Mouse (Mus musculus): ENCODE data around the gene Trappc6b. TPM values are rescaled to one million over a fixed set of nuclear protein-coding genes. Genes with fewer than 3 reads are reported as not detected.

Gene Trappc6b
- total and polyA plus RNA-seq, 3 experiments = 45.9 to 75.3 TPM; not detected in 1

DNA sequence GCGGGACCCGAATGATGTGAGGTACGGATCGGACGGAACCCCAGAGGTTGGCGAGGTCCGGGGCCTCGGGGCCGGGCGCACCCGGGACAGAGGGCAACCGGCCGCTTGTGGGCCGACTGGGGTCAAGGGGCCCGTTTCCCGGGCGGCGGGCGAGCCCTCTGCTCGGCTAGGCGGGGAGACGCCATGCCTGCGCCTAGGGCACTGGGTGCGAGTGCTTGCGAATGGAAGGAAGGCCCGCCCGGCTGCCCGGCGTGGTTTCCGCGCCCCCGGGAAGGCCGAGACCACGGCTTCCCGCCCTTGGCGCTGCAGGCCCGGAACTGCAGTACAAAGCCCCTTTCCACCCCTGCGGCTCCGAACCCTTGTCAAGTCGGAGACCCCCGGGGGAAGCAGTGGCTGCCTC lies 5.8 kb upstream of the Trappc6b start:
- DNase-seq (ENCODE audit: low read depth, low spot score) = peak; percentile 54
- TF ChIP-seq SIN3A (IDR thresholded peaks at IDR 0.05; ENCODE audit: low read length) (no peak), MYB (IDR thresholded peaks at IDR 0.05; ENCODE audit: low read depth, low read length) (no peak), SMC3 (IDR thresholded peaks at IDR 0.05; ENCODE audit: low read depth, low read length) (no peak), GATA1 (IDR thresholded peaks at IDR 0.05; ENCODE audit: low read depth, low read length) (no peak), ETS1 (IDR thresholded peaks at IDR 0.05; ENCODE audit: low read depth, low read length) (no peak), MAX (IDR thresholded peaks at IDR 0.05; ENCODE audit: low read length) (no peak), GABPA (IDR thresholded peaks at IDR 0.05; ENCODE audit: low read depth, low read length) (no peak), TAL1 (IDR thresholded peaks at IDR 0.05; ENCODE audit: low read length) (no peak), MAFK (IDR thresholded peaks at IDR 0.05; ENCODE audit: borderline replicate concordance, low read depth, low read length) (no peak), POLR2AphosphoS2 (IDR thresholded peaks at IDR 0.05; ENCODE audit: low read length) (no peak), ELF1 (IDR thresholded peaks at IDR 0.05; ENCODE audit: low read depth, low read length) (no peak), RAD21 (IDR thresholded peaks at IDR 0.05; ENCODE audit: low read depth, low read length) (no peak), BHLHE40 (IDR thresholded peaks at IDR 0.05; ENCODE audit: borderline replicate concordance, low read depth, low read length) (no peak), ZC3H11A (IDR thresholded peaks at IDR 0.05; ENCODE audit: low read depth, low read length) (no peak), CHD1 (IDR thresholded peaks at IDR 0.05; ENCODE audit: low read depth, low read length) (no peak), KAT2A (conservative IDR thresholded peaks at IDR 0.05; ENCODE audit: low read depth, low read length) (no peak), JUND (IDR thresholded peaks at IDR 0.05; ENCODE audit: low read depth, low read length) (no peak), NELFE (IDR thresholded peaks at IDR 0.05; ENCODE audit: low read depth, low read length) (no peak), TBP (IDR thresholded peaks at IDR 0.05; ENCODE audit: low read depth, low read length) (no peak)
- peaks cover 3 to 11% of the 10 kb centered on the region in 2 experiments; a peak in 2 of 4 replicates for H3K4me1 ChIP-seq (ENCODE audit: control insufficient read depth in 1 of 2, insufficient read depth in 2 of 2, low read length in 2 of 2)

DNA sequence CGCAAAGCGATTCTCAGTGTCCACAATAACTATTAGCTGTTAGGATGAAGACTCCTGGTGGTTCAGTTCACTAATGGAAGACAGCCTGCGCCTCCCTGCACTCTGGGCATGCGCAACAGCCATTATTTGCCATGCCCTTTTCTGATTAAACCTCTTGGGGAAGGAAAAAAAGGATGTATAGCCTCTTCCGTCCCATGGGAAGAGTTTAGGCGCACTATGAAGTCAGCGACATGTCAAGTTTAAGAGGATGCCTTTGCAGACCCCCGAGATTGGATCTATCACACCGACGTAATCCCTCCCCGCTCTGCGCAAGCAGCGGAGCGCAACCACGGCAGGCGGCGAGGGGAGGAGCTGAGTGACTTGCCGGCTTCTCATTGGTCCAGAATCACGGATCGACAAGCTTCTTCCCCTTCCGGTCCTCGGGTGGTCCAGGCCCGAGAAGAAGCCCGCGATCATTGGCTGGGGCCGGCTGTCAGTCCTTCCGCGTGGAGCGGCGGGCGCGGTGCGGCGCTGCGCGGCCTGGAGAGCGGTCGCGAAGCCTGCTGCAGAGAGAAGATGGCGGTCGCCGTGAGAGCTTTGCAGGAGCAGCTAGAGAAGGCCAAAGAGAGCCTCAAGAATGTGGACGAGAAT lies 5.3 kb upstream of the Trappc6b start, which contains the start of gene Pnn:
Gene Pnn (plus strand): TSS at position 437 of the 630 bp plus-strand sequence.
- peak; percentile 99 for DNase-seq (ENCODE audit: low read depth, low spot score)
- Histone ChIP-seq H3K4me1 (ENCODE audit: control insufficient read depth in 1 of 2, insufficient read depth in 2 of 2, low read length in 2 of 2) (peaks cover 3 to 11% of the 10 kb centered on the region in 2 experiments; a peak in 2 of 4 replicates), H3K27me3 (ENCODE audit: control insufficient read depth in 1 of 2, insufficient read depth in 2 of 2, low read length in 2 of 2) (no peaks in the 10 kb centered on the region), H3K9me3 (replicated peaks; ENCODE audit: insufficient read depth, low read length) (no peaks in the 10 kb centered on the region), H3K27ac (ENCODE audit: control insufficient read depth, low read depth, low read length) (peak within 1 kb of the TSS; percentile 100), H3K79me2 (ENCODE audit: control insufficient read depth, insufficient read depth, low read length, poor library complexity) (peaks cover 22% of the 10 kb centered on the region), H3K36me3 (ENCODE audit: control insufficient read depth in 1 of 2, insufficient read depth in 2 of 2, low read length in 2 of 2) (peaks cover 26 to 30% of the 10 kb centered on the region in 2 experiments), H3K4me3 (ENCODE audit: control insufficient read depth in 1 of 2, insufficient read depth in 1 of 2, low read depth in 2 of 2, low read length in 2 of 2) (peak within 1 kb of the TSS; percentile 94 to 95), H3K9ac (ENCODE audit: control insufficient read depth, low read depth, low read length, poor library complexity, severe bottlenecking) (peak within 1 kb of the TSS; percentile 97)
- no peak for TF ChIP-seq USF1 (IDR thresholded peaks at IDR 0.05; ENCODE audit: low read depth, low read length)
- no peak for TF ChIP-seq MYB (IDR thresholded peaks at IDR 0.05; ENCODE audit: low read depth, low read length)
- peak; percentile 80 for TF ChIP-seq SIN3A (IDR thresholded peaks at IDR 0.05; ENCODE audit: low read length)
- TF ChIP-seq POLR2AphosphoS5 (IDR thresholded peaks at IDR 0.05; ENCODE audit: borderline replicate concordance, low read depth, low read length) = no peak; the same call in 1 of the 2 replicates
- peak; percentile 71; the same call in 1 of the 2 replicates for TF ChIP-seq MYC (IDR thresholded peaks at IDR 0.05; ENCODE audit: low read depth, low read length)
- TF ChIP-seq USF2 (IDR thresholded peaks at IDR 0.05; ENCODE audit: borderline replicate concordance in 1 of 2, insufficient read depth in 1 of 2, low read depth in 1 of 2, low read length in 2 of 2) = no peak
- TF ChIP-seq GATA1 (IDR thresholded peaks at IDR 0.05; ENCODE audit: low read depth, low read length) = peak; percentile 2; the same call in 1 of the 2 replicates
- no peak for TF ChIP-seq TAL1 (IDR thresholded peaks at IDR 0.05; ENCODE audit: low read length)
- no peak for TF ChIP-seq MAFK (IDR thresholded peaks at IDR 0.05; ENCODE audit: borderline replicate concordance, low read depth, low read length)
- no peak for TF ChIP-seq E2F4 (IDR thresholded peaks at IDR 0.05; ENCODE audit: borderline replicate concordance, low read depth, low read length)
- peak; percentile 59; the same call in 1 of the 2 replicates for TF ChIP-seq ETS1 (IDR thresholded peaks at IDR 0.05; ENCODE audit: low read depth, low read length)
- no peak for TF ChIP-seq GABPA (IDR thresholded peaks at IDR 0.05; ENCODE audit: low read depth, low read length)
- no peak for TF ChIP-seq ZNF384 (IDR thresholded peaks at IDR 0.05; ENCODE audit: low read depth, low read length)
- TF ChIP-seq SMC3 (IDR thresholded peaks at IDR 0.05; ENCODE audit: low read depth, low read length) = no peak
- 0 out of 6 replicates have a peak, but pooled peaks of 1 of the 3 experiments have one; percentile 7 for TF ChIP-seq CTCF (IDR thresholded peaks at IDR 0.05 in 2 of 3, conservative IDR thresholded peaks at IDR 0.05 in 1 of 3; ENCODE audit: control insufficient read depth in 1 of 3, insufficient read depth in 1 of 3, low read depth in 2 of 3, low read length in 3 of 3, poor library complexity in 1 of 3, severe bottlenecking in 1 of 3)
- peak; percentile 69 for TF ChIP-seq MAX (IDR thresholded peaks at IDR 0.05; ENCODE audit: low read length)
- no peak for TF ChIP-seq ZC3H11A (IDR thresholded peaks at IDR 0.05; ENCODE audit: low read depth, low read length)
- peak; percentile 81 to 93 for TF ChIP-seq POLR2A (IDR thresholded peaks at IDR 0.05; ENCODE audit: control insufficient read depth in 1 of 2, insufficient read depth in 1 of 2, low read depth in 1 of 2, low read length in 2 of 2, poor library complexity in 1 of 2)
- TF ChIP-seq NELFE (IDR thresholded peaks at IDR 0.05; ENCODE audit: low read depth, low read length) = peak; percentile 94
- TF ChIP-seq MXI1 (IDR thresholded peaks at IDR 0.05; ENCODE audit: low read depth, low read length) = peak; percentile 83; the same call in 1 of the 2 replicates
- no peak for TF ChIP-seq ZKSCAN1 (IDR thresholded peaks at IDR 0.05; ENCODE audit: low read depth, low read length)

More for the DNA sequence above, 5.8 kb upstream of the Trappc6b start:
- Histone ChIP-seq H3K27ac (ENCODE audit: control insufficient read depth, low read depth, low read length) (peak overlapping the region; percentile 83), H3K4me3 (ENCODE audit: control insufficient read depth in 1 of 2, insufficient read depth in 1 of 2, low read depth in 2 of 2, low read length in 2 of 2) (peak overlapping the region; percentile 94 to 95), H3K36me3 (ENCODE audit: control insufficient read depth in 1 of 2, insufficient read depth in 2 of 2, low read length in 2 of 2) (peaks cover 23 to 30% of the 10 kb centered on the region in 2 experiments), H3K79me2 (ENCODE audit: control insufficient read depth, insufficient read depth, low read length, poor library complexity) (peaks cover 22% of the 10 kb centered on the region), H3K27me3 (ENCODE audit: control insufficient read depth in 1 of 2, insufficient read depth in 2 of 2, low read length in 2 of 2) (no peaks in the 10 kb centered on the region), H3K9ac (ENCODE audit: control insufficient read depth, low read depth, low read length, poor library complexity, severe bottlenecking) (peak overlapping the region; percentile 97), H3K9me3 (replicated peaks; ENCODE audit: insufficient read depth, low read length) (no peaks in the 10 kb centered on the region)
